In genomic region chr8:82407060-82407459, GRCm38 (mm10) we compare ENCODE assay signal across 31 mouse cellular contexts.
"Had no signal": no experiment of that assay in that cellular context is flagged by ENCODE, and none has a peak within 500 bp of the region (broad histone marks: within the 10 kb centered on the region; RNA-seq: fewer than 3 reads in every experiment).

No protein-coding gene starts in this region.

- H3K36me3 ChIP-seq: limb, embryonic 10.5 days; limb, embryonic 12.5 days; limb, embryonic 13.5 days; limb, embryonic 15.5 days; liver, embryonic 13.5 days; liver, embryonic 15.5 days; lung, embryonic 15.5 days; midbrain, embryonic 10.5 days; midbrain, embryonic 12.5 days; midbrain, embryonic 13.5 days; midbrain, embryonic 15.5 days had no signal

- H3K27ac ChIP-seq: left cerebral cortex, adult 2 months; limb, embryonic 10.5 days; limb, embryonic 12.5 days; limb, embryonic 13.5 days; limb, embryonic 15.5 days; liver, embryonic 13.5 days; liver, embryonic 14.5 days; liver, embryonic 15.5 days; lung, embryonic 15.5 days; macrophage; midbrain, embryonic 10.5 days; midbrain, embryonic 12.5 days; midbrain, embryonic 13.5 days; midbrain, embryonic 15.5 days had no signal

- H3K9me3 ChIP-seq: limb, embryonic 10.5 days; limb, embryonic 12.5 days; limb, embryonic 13.5 days; limb, embryonic 15.5 days; liver, embryonic 13.5 days; liver, embryonic 15.5 days; lung, embryonic 15.5 days; megakaryocyte, embryonic 14.5 days; midbrain, embryonic 10.5 days; midbrain, embryonic 12.5 days; midbrain, embryonic 13.5 days; midbrain, embryonic 15.5 days had no signal

- ATAC-seq: liver, postnatal 0 days; lung, postnatal 0 days; midbrain, embryonic 13.5 days; midbrain, embryonic 15.5 days; midbrain, embryonic 16.5 days had no signal

- H3K4me3 ChIP-seq: left cerebral cortex, adult 2 months; limb, embryonic 10.5 days; limb, embryonic 12.5 days; limb, embryonic 13.5 days; limb, embryonic 15.5 days; liver, embryonic 13.5 days; liver, embryonic 15.5 days; lung, embryonic 15.5 days; megakaryocyte, embryonic 14.5 days; midbrain, embryonic 10.5 days; midbrain, embryonic 12.5 days; midbrain, embryonic 13.5 days; midbrain, embryonic 15.5 days; myocyte had no signal

- H3K4me2 ChIP-seq: limb, embryonic 12.5 days; limb, embryonic 13.5 days; limb, embryonic 15.5 days; liver, embryonic 11.5 days; liver, embryonic 13.5 days; liver, embryonic 15.5 days; lung, embryonic 14.5 days; lung, embryonic 15.5 days; midbrain, embryonic 11.5 days; midbrain, embryonic 12.5 days; midbrain, embryonic 13.5 days; midbrain, embryonic 15.5 days had no signal

- H3K27me3 ChIP-seq: limb, embryonic 12.5 days; limb, embryonic 15.5 days; liver, embryonic 13.5 days; liver, embryonic 15.5 days; lung, embryonic 15.5 days; megakaryocyte, embryonic 14.5 days; midbrain, embryonic 12.5 days; midbrain, embryonic 13.5 days had no signal

- H3K9ac ChIP-seq: limb, embryonic 12.5 days; limb, embryonic 13.5 days; limb, embryonic 15.5 days; liver, embryonic 13.5 days; liver, embryonic 14.5 days; liver, embryonic 15.5 days; liver, postnatal 0 days; lung, embryonic 14.5 days; lung, embryonic 15.5 days; midbrain, embryonic 12.5 days; midbrain, embryonic 13.5 days; midbrain, embryonic 15.5 days had no signal

- DNase-seq: left cerebral cortex, postnatal 4 days; liver; liver, embryonic 13.5 days; liver, postnatal 0 days; lung, adult 18-20 months; lung, adult 2 months; lung, embryonic 14.5 days; lung, postnatal 10 days; lung, postnatal 14 days; lung, postnatal 36 days; lung, postnatal 4 days; midbrain, embryonic 14.5 days had no signal

- H3K4me1 ChIP-seq: liver, embryonic 15.5 days had no signal
